In genomic region chr16:15119799-15120198, GRCm38 (mm10) we compare ENCODE assay signal across 11 mouse cellular contexts.
DNase-seq lines count a peak whose midpoint lies in the region; ATAC-seq and TF ChIP-seq lines count a peak whose summit lies in the region.
"Had no signal": no experiment of that assay in that cellular context is flagged by ENCODE, and none has a peak within 500 bp of the region (broad histone marks: within the 10 kb centered on the region; RNA-seq: fewer than 3 reads in every experiment).

No protein-coding gene starts in this region.

- peak; percentile 9 to 66 for DNase-seq in adrenal gland, adult (ENCODE audit: inconsistent age in 2 of 2, low spot score in 1 of 2)
- no peak for DNase-seq in adrenal gland, adult 8-10 months
- peak; percentile 54 for DNase-seq in lung, embryonic 14.5 days
- no peak for DNase-seq in lung, adult 2 months
- peak; percentile 27 for DNase-seq in forelimb bud, embryonic 11.5 days (ENCODE audit: low read depth, low spot score)
- peak; percentile 57 for DNase-seq in lung, postnatal 36 days
- DNase-seq in layer of hippocampus, adult 18-20 months (ENCODE audit: low spot score in 2 of 2): no peak
- DNase-seq in frontal cortex, postnatal 25 days (ENCODE audit: low spot score in 2 of 2): no peak
- DNase-seq: B cell, adult 2 months; liver, embryonic 13.5 days had no signal

- no peaks in the 10 kb centered on the region for H3K27me3 ChIP-seq in lung, embryonic 14.5 days (ENCODE audit: insufficient read depth, low read length)
- H3K27me3 ChIP-seq: heart, embryonic 13.5 days; liver, embryonic 13.5 days had no signal

- H3K9ac ChIP-seq in lung, embryonic 14.5 days: no peak overlapping the region
- H3K9ac ChIP-seq: heart, embryonic 13.5 days; liver, embryonic 13.5 days had no signal

- peaks cover 4% of the 10 kb centered on the region; the same call in 1 of the 2 replicates for H3K4me1 ChIP-seq in lung, embryonic 14.5 days (ENCODE audit: insufficient read depth)
- no peaks in the 10 kb centered on the region for H3K4me1 ChIP-seq in lung, adult 2 months (ENCODE audit: control insufficient read depth, insufficient read depth, low read length)
- H3K4me1 ChIP-seq: liver, embryonic 13.5 days had no signal

- H3K4me3 ChIP-seq in lung, embryonic 14.5 days (ENCODE audit: low read depth, low read length): no peak overlapping the region
- H3K4me3 ChIP-seq in lung, adult 2 months (replicated peaks; ENCODE audit: extremely low read depth, low read depth, low read length): no peak overlapping the region
- H3K4me3 ChIP-seq: heart, embryonic 13.5 days; liver, embryonic 13.5 days had no signal

- no peak overlapping the region for H3K27ac ChIP-seq in lung, embryonic 14.5 days (ENCODE audit: low read depth)
- H3K27ac ChIP-seq: heart, embryonic 13.5 days; liver, embryonic 13.5 days had no signal

- H3K36me3 ChIP-seq in lung, embryonic 14.5 days (ENCODE audit: insufficient read depth): no peaks in the 10 kb centered on the region
- H3K36me3 ChIP-seq: heart, embryonic 13.5 days; liver, embryonic 13.5 days had no signal

- 65% methylated on average over 1 of the region's 1 CpGs for WGBS in lung, embryonic 14.5 days
- 72% methylated on average over 1 of the region's 1 CpGs for WGBS in lung, adult 2 months

- H3K9me3 ChIP-seq in lung, embryonic 14.5 days (ENCODE audit: low read depth, low read length): no peaks in the 10 kb centered on the region
- H3K9me3 ChIP-seq: heart, embryonic 13.5 days; liver, embryonic 13.5 days had no signal

- TF ChIP-seq CTCF in lung, embryonic 14.5 days (IDR thresholded peaks at IDR 0.05; ENCODE audit: low read depth): peak; percentile 27; the same call in 1 of the 2 replicates
- no peak for TF ChIP-seq CTCF in lung, adult 2 months (IDR thresholded peaks at IDR 0.05; ENCODE audit: insufficient read depth, low read length)

- no peak for TF ChIP-seq POLR2A in lung, adult 2 months (IDR thresholded peaks at IDR 0.05; ENCODE audit: borderline replicate concordance, extremely low read depth, low read depth, low read length)

- ATAC-seq in lung, embryonic 14.5 days (ENCODE audit: insufficient read depth): no peak

- no peak overlapping the region for H3K4me2 ChIP-seq in lung, embryonic 14.5 days
- H3K4me2 ChIP-seq: heart, embryonic 13.5 days; liver, embryonic 13.5 days had no signal

Comparison
In these comparisons a context has a peak if more than half of its experiments do, and no peak if none do; other contexts are left out.
1. DNase-seq: peak in adrenal gland, adult (2 of 2), lung, embryonic 14.5 days (single experiment), forelimb bud, embryonic 11.5 days (single experiment) and lung, postnatal 36 days (single experiment); none in adrenal gland, adult 8-10 months (single experiment), lung, adult 2 months (single experiment), layer of hippocampus, adult 18-20 months (0 of 2) and frontal cortex, postnatal 25 days (0 of 2).